Mouse (Mus musculus): ENCODE data around the gene Bcam.

DNA sequence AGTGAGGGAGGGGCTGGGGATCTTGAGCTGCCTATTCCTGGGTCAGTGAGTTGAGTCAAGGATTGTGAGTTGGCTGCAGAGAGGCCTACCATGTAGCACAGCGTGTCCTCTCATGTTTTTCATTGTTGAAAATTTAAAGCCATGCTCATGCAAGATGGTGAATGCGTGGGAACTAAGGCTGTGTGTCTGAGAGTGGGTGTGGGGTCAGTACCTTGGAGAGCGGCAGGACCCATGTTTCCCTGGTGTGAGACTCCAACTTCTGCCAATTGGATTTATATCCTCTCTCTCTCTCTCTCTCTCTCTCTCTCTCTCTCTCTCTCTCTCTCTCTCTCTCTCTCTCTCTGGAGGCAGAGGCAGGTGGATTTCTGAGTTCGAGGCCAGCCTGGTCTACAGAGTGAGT lies 44.3 kb downstream of the Bcam start:
- TF ChIP-seq CTCF (IDR thresholded peaks at IDR 0.05; ENCODE audit: low read depth) (no peak), EP300 (IDR thresholded peaks at IDR 0.05; ENCODE audit: low read depth) (no peak)
